Mouse (Mus musculus) fibroblast of lung, adult 2 months (primary cell): ENCODE measurements at regions not wholly inside any gene's neighbourhood (a gene's known extent, or its start where the extent isn't known, plus 50 kb on each side); places are given as distances from the start of the nearest gene placed in this dataset.

Source experiments
- DNase-seq: peaks from one replicate; pipeline ENCODE4 v3.0.0-alpha.2; 2011; ENCODE audit warnings: low read depth

DNA sequence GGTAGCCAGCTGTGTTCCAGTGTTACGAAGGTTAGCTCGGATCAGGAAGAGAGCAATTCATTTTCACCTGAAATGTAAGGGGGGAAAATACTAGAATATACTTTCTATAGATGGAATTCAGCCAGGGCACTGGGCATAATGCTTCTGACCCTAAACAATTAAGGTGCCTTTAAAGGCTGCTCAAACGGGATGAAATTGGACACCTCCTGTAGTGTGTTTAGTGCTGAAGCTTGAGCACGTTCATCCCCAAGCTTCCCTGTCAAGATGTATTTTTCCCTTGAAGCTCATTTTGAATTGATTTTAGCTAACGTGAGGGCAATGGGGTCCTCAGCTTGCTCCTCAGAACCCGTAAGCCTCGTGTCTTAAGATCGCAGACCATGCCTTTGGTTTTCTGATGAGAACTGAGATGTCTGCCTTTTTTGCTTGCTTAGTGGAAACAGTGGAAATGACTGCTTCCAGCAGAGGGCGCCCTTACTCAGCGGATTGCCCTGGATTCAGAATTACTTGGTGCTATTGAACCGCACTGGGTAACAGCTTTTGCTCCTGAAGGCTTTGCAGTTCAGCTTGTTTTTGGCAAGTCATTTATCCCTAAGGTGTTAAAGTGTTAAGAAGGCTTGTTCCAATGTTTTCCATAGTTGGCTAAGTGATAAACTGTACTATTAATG is 74.6 kb upstream of the Fermt1 start:
- DNase-seq = peak; percentile 20

DNA sequence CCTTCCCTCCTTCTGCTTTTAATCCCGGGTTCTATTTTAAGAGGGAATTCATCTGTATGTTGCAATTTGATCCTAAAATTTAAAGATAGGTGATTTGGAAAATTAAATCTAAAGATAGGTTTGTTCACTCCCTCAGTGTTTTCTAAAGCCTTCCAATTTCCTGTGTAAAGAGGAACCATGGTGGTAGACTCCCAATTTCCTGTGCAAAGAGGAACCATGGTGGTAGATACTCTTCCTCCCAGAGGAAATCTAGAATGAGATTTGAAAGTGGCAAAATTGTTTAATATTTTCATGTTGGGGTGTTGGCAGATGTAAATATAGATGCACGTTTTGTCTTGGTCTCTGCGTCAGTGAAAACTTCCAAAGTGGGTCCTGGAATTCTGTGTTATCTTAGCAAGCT is 75.5 kb upstream of the Fermt1 start:
- no peak for DNase-seq

DNA sequence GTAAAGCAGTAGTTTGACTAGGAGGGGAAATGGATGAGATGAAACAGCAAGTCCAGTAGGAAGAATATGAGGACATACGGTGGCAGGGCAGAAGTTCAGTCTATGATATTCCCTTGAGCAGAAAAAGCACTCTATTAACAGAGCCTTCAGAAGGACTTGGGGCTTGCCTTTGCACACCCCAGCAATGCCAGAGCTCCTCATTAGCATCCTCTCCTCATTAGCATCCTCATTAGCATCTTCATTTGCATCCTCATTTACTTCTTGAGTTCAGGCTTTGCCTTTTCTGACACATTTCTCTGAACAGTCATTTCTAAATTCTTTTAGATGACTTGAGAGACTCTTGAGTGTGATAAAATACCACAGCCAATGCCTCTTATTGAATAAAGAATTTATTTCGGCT is 81.3 kb upstream of the Fermt1 start:
- no peak for DNase-seq

DNA sequence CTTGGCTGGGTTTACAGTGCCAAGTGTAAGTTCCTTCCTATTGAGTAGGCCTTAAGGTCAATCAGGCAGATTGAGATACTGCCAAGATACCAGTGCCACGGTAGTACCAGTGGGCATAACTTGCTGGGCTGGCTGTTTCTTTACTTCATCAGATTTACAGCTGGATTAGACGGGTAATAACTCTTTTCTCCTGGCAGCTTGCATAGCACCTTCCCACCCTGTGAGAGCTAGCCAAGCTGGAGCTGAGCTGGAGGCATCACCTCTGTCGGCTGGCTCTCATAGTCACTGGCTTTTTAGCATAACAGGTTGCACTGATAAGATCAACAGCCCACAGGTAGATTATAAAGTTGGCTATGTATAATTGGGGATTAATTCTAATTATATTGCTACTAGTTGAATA is 89.7 kb upstream of the Fermt1 start:
- DNase-seq = no peak

DNA sequence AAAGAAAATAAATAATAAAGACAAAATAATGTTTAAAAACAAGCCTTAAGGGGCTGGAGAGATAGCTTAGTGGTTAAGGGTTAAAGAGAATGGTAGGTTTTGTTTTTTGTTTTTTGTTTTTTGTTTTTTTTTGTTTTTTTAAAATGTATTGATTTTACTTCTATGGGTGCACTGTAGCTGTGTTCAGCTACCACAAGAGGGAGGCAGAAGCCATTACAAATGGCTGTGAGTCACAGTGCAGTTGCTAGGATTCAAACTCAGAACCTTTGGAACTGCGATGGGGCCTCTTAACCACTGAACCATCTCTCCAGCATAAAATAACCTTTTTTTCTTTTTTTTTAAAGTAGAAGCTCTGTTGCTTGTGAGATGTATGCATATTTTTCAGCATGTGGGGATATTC is 95.0 kb upstream of the Fermt1 start:
- DNase-seq = no peak

DNA sequence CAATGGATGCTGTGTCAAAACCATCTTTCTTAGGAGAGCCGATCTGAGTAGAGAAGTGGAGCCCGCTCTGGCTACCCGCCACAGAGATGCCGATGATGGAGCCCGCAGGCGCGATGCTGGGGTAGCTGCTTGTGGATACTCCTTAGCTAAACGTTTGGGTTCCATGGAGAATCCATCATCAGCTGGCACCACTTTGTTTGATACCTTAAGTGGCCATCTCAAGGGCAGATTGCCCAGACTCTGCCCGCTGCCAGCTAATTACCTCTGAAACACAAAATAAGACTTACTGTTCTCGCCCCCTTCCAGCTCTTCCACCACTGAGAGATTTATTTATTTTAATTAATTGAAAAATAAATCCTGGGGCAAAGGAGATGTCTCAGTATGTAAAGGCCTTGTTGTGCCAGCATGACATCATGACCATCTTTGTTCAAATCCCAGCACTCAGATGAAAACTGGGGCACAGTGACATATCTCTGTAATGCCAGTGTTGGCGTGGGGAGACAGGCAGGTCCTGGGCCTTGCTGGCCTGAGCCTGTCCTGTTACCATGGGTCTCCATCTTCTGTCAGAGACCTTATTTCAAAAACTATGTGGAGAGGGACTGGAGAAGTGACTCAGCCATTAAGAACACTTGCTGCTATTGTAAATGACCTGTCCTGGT is 132.1 kb upstream of the Fermt1 start:
- no peak for DNase-seq

DNA sequence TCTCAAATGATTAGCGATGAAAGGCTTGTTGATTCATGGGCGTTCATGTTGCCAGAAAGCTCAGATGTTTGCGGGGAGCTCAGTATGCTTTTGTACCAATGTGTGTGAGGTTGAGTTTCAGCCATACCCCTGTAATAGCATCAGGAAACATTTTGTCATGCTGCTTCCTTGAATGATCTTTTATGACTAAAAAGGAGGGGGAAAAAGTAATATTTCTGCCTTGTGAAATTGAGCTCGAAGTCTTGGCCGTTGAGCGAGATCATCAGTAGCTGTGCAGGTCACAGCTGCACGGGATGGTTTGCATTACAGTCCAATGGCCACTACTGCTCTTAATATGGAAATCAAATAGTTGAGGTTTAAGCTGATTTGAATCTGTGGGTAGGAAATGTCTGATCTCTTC is 145.3 kb upstream of the Fermt1 start:
- DNase-seq = no peak

DNA sequence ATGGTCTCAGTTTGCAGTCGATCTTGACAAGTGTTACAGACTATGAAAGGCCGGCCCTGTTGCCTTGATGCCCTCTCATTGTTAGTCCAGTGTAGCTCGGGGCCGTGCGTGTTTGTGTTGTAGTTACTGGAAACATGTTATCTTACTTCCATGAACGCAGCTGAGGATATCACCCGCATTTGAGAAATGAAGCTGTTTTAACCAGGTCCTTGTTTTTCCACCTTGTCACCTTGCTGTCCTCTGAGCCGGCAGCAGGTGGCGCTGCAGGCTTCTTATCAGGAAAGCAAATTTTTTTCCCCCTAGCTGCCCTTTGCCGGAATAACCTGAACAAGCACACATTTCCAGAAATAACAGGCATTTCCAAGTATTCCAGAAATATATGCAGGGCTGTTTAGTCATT is 167.9 kb upstream of the Fermt1 start:
- peak; percentile 32 for DNase-seq

DNA sequence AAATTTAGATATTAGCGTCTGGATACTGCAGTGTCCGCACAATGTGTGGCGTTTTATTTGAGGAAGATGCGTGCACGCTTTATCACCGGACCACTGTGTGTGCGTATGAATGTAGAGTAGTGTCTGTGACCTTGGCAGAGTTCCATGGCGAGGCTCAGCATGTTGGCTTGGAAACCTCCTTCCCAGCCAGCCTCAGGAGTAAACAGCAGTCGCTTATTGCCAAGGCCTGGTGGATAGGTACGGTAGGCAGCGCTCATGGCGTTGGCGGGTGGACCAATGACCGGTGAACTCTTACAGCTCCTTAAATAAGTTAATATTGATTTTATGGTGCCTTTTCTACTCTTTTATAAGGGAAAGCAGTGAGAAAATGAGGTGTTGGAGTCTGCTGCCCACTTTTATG is 172.9 kb upstream of the Fermt1 start:
- no peak for DNase-seq

DNA sequence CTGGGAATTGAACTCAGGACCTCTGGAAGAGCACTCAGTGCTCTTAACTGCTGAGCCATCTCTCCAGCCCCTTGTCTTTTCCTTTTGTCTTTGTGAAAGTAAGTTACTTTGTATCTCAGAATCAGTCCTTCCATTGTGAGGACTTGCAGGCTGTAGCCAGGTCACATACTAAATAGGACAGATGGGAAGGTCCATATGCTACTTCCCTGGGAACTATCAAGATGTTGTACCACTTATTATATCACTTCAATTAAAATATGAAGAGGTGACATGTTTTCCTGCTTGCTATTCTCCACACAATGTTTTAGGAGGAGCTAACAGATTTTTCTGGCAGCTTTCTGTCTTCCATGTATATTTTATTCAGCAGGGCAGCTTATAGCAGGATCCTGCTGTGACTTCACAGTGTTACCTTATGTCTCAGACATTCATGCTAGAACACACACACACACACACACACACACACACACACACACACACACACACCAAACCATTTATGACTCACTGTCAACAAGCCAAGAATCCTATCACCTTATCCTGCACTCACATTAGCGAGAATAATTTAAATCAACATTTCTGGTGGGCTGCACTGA is 179.6 kb upstream of the Fermt1 start:
- DNase-seq = no peak

DNA sequence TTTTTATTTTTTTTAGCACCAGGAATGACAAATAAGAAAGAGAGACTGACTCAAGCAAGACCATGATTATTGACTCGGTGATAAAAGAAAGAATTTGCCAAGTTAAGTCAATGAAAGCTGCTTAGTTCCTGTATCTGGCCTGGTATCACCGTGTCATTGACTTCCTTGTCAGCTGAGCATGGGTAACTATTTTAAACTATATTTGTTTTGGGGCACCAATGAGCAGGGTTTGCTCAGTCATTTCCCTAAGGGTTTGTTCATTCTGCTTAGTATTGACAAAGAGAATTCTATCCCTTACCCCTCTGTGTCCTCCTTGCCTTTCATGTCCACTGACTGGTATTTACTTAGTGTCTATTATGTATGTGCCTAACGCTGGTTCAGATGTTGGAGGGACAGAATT is 189.2 kb upstream of the Fermt1 start:
- no peak for DNase-seq

DNA sequence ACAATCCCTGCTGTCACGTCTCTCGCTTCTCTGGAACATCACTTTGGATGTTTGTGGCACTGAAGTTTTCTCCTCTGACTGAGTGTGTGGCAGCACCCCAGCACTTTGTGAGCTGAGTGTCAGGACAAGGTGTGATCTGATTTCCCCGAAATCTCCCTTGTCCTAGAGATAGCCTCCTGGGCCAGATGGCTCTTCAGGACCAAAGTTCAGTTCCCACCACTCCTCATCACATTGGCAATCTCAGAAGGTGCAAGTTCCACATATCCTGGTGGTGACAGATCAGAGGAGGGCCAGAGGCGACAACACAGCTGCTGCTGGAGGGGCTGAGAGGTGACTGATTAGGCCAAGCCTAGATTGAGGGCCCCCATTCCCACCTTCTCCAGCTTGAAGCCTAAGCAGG is 193.2 kb upstream of the Fermt1 start:
- DNase-seq = no peak

DNA sequence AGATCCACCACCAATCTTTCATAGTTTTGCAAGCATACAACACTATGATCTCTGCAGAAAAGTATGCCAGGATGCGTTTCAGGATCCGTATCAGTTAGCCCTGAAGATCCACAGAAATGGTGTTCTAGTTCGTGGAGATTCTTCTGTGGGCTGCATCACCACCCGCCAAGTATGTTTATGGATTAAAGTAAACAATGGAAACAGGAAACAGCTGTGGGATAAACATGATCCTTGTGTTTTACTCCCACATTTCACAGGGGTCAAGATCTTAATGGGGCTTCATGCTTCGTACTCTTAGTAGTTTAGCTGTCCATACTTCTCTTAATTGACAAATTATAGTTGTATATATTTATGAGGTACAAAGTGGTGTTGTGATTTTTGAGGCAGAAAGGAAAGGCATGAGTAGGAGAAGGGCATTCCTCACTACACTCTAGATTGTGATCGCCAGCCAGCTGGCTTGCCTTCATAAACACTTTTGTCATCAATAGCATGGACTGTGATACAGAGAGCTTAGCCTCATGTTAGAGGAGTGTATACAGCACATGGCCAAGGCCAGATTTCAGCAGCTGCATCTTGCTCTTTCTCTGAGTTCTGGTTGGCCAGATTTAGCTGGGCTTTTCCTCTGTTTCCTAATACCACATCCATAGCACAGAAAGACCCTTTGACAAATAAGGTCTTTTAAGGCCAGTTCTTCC is 195.8 kb upstream of the Fermt1 start:
- no peak for DNase-seq

DNA sequence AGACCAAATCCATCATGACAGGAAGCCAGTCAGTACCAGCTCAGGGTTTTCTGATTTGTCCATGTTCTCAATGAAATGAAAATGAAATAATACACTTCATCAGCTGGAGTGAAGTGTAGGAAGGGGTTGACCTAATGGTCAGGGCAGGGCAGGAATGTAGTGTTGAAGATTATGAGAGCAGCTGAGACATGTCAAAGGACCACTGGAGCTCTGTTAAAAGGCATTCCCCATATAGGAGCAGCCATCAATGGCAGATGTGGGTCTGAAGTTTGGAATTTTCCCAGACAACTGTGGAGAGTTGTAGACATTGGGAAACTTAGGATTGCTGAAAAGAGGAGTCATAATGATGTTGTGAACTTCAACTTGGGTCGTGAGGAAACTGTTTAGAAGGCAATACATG is 206.8 kb upstream of the Fermt1 start:
- no peak for DNase-seq

DNA sequence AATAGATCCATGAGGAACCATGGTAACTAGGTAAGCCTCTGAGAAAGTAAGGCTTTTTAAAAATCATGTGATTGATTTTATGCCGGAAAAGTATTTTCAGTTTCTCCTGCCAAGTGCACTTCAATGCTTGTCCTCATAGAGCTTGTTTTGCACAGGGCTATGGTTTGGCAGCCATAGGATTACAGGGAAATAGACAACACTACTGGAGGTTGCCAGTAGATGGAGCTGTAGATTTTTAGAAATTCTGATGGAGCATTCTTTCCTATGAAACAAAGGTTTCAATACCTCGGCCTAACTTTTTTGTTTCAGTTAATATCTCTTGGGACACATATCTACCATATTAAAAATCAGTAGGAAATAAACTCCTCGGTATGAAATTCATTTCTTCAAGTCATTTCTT is 210.8 kb upstream of the Fermt1 start:
- no peak for DNase-seq

DNA sequence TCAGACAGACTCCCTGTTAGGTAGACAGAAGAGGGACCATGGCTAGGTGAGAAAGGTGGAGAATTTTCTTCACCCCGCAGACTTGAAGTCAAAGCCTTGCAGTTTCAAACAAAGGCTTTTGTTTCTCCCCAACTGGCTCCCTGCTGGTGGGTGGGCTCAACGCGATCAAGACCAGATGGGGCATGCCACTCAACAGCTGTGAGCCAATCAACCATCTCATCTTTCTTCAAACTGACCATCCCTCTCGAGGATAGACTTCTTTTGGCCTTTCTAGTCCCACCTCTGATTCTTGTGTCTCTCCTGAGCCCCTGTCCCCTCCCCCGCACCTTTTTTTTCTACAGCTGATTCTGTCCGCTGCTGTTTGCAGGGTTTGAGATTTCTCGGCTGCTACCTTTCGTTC is 212.5 kb upstream of the Fermt1 start:
- no peak for DNase-seq

DNA sequence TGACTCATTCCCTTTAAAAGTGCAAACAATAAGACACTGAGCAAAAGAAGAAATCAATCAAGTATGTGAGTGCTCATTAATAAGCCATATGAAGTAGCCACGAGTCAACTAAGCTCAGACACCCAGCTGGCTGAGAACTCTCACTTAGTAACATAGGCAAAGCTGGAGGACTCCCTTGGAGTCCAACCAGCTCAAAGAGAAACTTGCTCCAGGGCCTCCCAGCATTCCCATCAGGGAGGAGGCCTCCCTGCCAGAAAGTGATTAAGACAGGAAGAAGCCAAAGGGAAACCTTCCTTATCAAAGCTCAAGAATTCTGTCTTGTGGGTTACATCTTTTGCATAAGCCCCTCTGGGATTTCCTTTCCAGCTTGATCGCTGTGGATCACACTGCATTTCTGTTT is 213.7 kb upstream of the Fermt1 start:
- DNase-seq = no peak

DNA sequence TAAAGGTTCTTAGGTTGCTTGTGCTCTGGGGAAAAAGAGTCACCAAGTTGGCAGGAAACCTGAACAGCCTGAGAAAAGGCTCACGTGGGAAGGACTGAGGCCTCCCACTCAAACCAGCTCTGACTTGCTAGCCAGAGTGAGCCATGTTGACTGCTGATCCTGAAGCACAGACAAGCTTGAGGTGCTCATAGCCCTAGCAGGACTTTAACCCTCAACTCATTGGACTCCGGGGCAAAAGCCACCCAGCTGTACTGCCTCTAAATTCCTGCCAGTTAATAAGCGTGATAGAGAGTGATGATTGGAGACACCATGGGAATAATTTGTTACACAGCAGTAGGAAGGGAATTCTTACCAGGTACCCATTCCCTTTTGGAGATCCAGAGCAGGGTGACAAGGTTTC is 230.7 kb upstream of the Fermt1 start:
- DNase-seq = no peak

DNA sequence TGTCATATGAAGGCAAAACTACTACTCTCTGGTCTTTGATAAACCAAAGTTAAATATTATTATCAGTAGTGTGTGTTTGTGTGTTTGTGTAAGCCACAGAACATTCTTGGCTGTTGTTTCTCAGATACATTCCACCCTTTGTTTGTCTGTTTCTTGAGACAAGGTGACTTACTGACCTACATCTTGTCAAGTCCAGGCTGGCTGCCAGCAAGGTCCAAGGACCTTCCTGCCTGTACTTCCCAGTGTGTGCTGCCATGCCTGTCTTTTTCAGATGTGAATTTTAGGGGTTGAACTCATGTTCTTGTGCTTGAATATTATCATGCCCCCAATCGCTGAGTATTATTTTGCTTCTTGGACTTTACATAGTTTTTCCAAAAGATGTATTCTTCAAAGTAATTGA is 235.5 kb upstream of the Fermt1 start:
- DNase-seq = no peak

DNA sequence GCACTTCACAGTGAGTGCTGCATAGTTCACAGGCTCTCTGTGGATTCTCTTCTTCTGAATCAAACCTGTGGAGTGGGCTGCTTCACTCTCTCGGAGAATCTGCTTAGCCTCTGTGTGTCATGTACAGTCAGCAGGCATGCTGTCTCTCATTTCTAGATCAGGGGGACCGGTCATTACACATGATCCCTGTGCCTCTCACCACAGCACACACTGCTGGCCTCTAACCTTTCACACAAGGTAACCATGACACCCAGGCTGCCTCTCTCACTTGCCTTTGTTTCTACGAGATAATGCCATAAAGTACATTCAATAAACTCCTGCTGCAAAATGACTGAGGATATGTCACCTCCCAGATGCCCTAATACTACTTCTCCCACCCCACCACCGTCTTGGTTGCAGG is 237.2 kb upstream of the Fermt1 start:
- DNase-seq = no peak

DNA sequence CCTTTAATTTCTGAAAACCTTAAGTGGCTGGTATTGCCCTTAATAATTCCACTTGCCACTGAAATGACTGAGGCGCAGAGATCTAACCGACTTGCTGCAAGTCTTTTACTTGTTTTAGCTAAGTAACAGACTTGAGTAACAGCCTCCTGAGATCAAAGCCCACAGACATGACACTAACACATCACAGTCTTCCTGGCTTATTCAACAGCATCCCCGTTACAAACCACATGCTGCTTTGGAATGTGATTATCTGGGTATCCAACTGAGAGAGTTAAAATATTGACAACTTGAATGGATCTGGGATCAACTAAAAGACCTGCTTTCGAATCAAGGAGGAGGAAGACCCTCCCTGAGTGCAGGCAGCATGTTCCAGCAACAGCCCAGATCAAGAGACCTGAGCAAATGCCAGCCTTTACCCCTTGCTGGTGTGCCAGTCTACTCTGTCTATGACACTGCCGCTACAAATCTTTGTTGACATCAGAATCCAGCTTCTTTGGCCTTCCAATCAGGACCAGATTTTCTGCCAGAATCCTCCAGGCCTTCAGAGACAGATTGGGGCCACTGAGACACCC is 258.7 kb upstream of the Fermt1 start:
- DNase-seq = no peak

DNA sequence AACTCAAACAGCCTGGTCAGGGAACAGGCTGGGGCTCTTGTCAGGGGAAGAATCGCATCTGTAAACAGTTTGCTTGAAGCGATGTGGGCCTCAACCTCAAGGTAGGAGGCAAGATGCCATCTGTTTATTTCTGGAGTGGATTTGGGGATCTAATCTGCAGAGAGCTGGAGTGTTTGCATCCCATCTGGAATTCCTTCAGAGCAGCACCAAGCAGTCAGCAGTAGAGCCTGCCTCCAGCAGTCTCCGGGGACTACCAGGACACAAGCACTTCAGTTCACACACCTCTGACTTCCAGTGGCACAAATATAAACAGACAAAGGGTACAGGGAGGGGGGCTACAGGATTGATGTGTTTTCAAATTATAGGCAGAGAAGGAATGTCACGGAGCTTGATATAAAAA is 262.8 kb upstream of the Fermt1 start:
- DNase-seq = no peak
